Mouse (Mus musculus) adrenal gland, postnatal 0 days (tissue): ENCODE measurements around the gene Ugt3a1. TPM values are rescaled to one million over a fixed set of nuclear protein-coding genes. Genes with fewer than 3 reads are reported as not detected.

ENCODE experiments used
- polyA plus RNA-seq: library from polyadenylated mRNA; unstranded; fragments of >200 nt; fragmentation: Nextera tagmentation; extraction: Ambion mirVana; gene quantifications from 2 replicates; pipeline ENCODE4 v1.2.1, GENCODE M21; 2015

Gene Ugt3a1
- 0.15 TPM in 1 of 2 replicates, not detected in the other for polyA plus RNA-seq

DNA sequence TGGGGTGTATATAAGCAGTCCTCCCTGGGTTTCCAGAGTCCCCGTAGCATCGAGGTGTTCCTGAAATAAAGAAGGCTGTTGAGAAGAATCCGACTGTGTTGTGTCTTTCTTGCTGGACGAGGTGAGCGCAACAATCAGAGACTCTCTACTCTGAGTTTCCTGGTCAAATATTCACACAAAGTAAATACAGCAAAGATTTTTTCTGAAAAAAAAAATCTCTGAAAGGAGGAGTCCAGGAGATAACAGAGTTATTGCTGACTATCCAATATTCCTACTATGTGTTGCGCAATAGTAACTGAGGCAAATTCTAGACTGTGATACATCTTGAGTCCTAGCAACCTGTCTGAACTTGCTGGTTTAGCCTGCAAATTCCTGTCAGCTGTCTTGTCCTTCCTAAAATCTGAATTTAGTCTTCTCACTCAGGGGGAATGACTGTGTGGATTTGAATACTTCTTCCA lies at the start of gene Ugt3a1:
TSS of gene Ugt3a1 (plus strand) at position 51 of the 458 bp plus-strand sequence.

GRCm38 (mm10) chr15:9335341-9335740 lies 58.7 kb downstream of the Ugt3a1 start, which contains the start of gene Ugt3a2:
Gene Ugt3a2 (plus strand): TSS chr15:9335550.

Other genes starting within 250 kb of the Ugt3a1 start
- gene Nadk2, start 205.6 kb upstream of the Ugt3a1 start, polyA plus RNA-seq, result 26.7 and 54.7 TPM in 2 replicates
- gene Lmbrd2, start 136.3 kb upstream of the Ugt3a1 start, polyA plus RNA-seq, result 2.2 and 3.1 TPM in 2 replicates
- 5.8 and 10.7 TPM in 2 replicates for gene Skp2, start 121.5 kb upstream of the Ugt3a1 start, polyA plus RNA-seq
- 0.19 and 0.28 TPM in 2 replicates for gene Ugt3a2, start 58.7 kb downstream of the Ugt3a1 start, polyA plus RNA-seq
- gene Capsl, start 159.1 kb downstream of the Ugt3a1 start, polyA plus RNA-seq, result 0.17 and 0.39 TPM in 2 replicates